Mouse (Mus musculus) limb, embryonic 13.5 days (tissue): ENCODE results near the gene Slc26a8. TPM values are rescaled to one million over a fixed set of nuclear protein-coding genes. Genes with fewer than 3 reads are reported as not detected.

Experiments used
- ATAC-seq: fragments of 200-750 bp; cut with Nextera tagmentation; 2 replicates; pipeline ENCODE4 v1.8.0; 2017; ENCODE audit warnings: low read depth, moderate number of reproducible peaks, moderate TSS enrichment; ENCODE audit not compliant: low FRiP score
- H3K27ac ChIP-seq: fragments of 300-500 bp; sonication (generic); 2 replicates; pipeline ENCODE4 v1.5.1; 2015; ENCODE audit warnings: inconsistent platforms, mild to moderate bottlenecking, moderate library complexity
- H3K27me3 ChIP-seq: fragments of 300-500 bp; sonication (generic); 2 replicates; pipeline ENCODE4 v1.6.1; 2015; ENCODE audit warnings: mild to moderate bottlenecking, inconsistent platforms
- H3K36me3 ChIP-seq: fragments of 300-500 bp; sonication (generic); 2 replicates; pipeline ENCODE4 v1.6.1; 2015; ENCODE audit warnings: inconsistent platforms, mild to moderate bottlenecking, moderate library complexity
- H3K4me1 ChIP-seq: fragments of 300-500 bp; sonication (generic); 2 replicates; pipeline ENCODE4 v1.6.1; 2015; ENCODE audit warnings: inconsistent platforms
- H3K4me2 ChIP-seq: fragments of 300-500 bp; sonication (generic); replicated peaks from 2 replicates; pipeline ENCODE4 v1.6.1; 2015; ENCODE audit warnings: inconsistent platforms, mild to moderate bottlenecking, moderate library complexity
- H3K4me3 ChIP-seq: fragments of 300-500 bp; sonication (generic); 2 replicates; pipeline ENCODE4 v1.5.1; 2015; ENCODE audit warnings: moderate library complexity, mild to moderate bottlenecking, inconsistent platforms
- H3K9ac ChIP-seq: fragments of 300-500 bp; sonication (generic); 2 replicates; pipeline ENCODE4 v1.6.1; 2015; ENCODE audit warnings: mild to moderate bottlenecking, inconsistent platforms
- H3K9me3 ChIP-seq: fragments of 300-500 bp; sonication (generic); 2 replicates; pipeline ENCODE4 v1.6.1; 2016; ENCODE audit warnings: inconsistent platforms
- WGBS: fragments of 180-500 bp; shearing (Covaris S2); methylation state at CpG from one replicate; pipeline ENCODE4 v1.1.7; 2015; 5-methylcytosine and 5-hydroxymethylcytosine counted together
- polyA plus RNA-seq: library from polyadenylated mRNA; unstranded; fragments of >200 nt; fragmentation: Nextera tagmentation; extraction: Ambion mirVana; gene quantifications from 2 replicates; pipeline ENCODE4 v1.2.1, GENCODE M21; 2015

The Slc26a8 gene
- polyA plus RNA-seq, 1 experiment from 2014 or later: 0.98 TPM

DNA sequence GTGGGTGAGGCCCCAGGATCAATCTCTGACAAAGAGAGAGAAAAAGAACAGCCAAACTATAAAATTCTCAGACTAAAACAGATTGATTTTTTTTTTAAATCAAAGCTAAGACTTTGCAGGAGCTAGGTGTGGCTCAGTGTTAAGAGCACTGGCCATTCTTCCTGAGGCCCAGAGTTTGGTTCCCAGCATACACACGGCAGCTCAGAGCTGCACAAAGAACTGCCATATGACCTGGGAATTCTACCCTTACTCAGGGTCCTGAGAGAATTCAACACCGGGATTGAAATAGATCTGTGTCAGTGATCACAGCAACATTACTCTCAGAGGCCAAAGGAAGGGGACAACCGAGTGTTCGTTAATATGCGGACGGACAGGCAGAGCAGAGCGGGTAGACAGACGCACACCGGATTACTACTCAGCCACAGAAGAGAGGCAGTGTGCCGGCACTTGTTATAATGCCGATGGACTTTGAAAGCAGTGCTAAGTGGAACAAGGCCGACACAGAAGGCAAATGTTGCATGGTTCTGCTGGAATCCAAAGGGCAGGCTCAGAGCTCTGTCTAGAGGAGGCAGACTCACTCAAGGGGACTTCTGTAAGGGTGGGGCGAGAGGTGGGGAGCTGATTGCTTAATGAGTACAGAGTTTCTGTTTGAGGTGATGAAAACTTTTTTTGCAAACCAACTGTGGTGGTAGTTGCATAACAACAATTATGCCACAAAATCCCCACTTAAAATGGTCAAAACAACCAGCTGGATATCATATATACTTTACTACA lies 7.5 kb downstream of the Slc26a8 start:
- 81% methylated on average over 13 of the region's 13 CpGs for WGBS
- no peak overlapping the region for H3K9ac ChIP-seq
- no peaks in the 10 kb centered on the region for H3K27me3 ChIP-seq
- no peak overlapping the region for H3K4me3 ChIP-seq
- no peaks in the 10 kb centered on the region for H3K36me3 ChIP-seq
- H3K4me2 ChIP-seq: no peak overlapping the region
- no peaks in the 10 kb centered on the region for H3K4me1 ChIP-seq
- H3K9me3 ChIP-seq: no peaks in the 10 kb centered on the region
- no peak overlapping the region for H3K27ac ChIP-seq
- no peak for ATAC-seq

DNA sequence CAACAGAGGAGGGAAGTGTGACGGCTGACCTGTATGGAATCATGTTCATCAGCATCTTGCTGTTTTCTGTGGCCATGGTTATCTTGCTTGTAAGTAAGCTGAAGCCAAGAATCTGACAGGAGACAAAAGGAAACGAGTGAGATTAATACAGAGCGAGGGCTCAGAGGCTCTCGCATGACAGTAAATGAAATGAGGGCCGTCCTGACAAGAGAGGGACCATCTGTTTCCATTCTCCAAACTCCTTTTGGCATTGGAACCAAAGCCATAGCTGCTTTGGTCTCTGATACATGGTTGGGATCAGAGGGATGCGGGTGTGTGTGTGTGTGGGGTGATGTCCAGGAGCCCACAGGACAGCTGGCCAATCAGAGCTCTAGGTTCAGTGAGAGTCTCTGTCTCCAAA lies 30.5 kb downstream of the Slc26a8 start:
- no peak for ATAC-seq
- no peak overlapping the region for H3K27ac ChIP-seq
- no peak overlapping the region for H3K4me3 ChIP-seq
- H3K36me3 ChIP-seq: no peaks in the 10 kb centered on the region
- no peak overlapping the region for H3K9ac ChIP-seq
- H3K27me3 ChIP-seq: no peaks in the 10 kb centered on the region
- no peaks in the 10 kb centered on the region for H3K9me3 ChIP-seq
- H3K4me2 ChIP-seq: no peak overlapping the region
- WGBS: 75% methylated on average over 6 of the region's 6 CpGs
- H3K4me1 ChIP-seq: 0 out of 2 replicates have a peak, but pooled peaks cover 7% of the 10 kb centered on the region

GRCm38 (mm10) chr17:28657936-28658335 lies 32.1 kb downstream of the Slc26a8 start:
- no peak overlapping the region for H3K4me3 ChIP-seq
- H3K27me3 ChIP-seq: no peaks in the 10 kb centered on the region
- WGBS: 39% methylated on average over 4 of the region's 4 CpGs
- no peaks in the 10 kb centered on the region for H3K9me3 ChIP-seq
- no peak overlapping the region for H3K4me2 ChIP-seq
- H3K9ac ChIP-seq: no peak overlapping the region
- H3K27ac ChIP-seq: no peak overlapping the region
- ATAC-seq: no peak
- H3K4me1 ChIP-seq: 0 out of 2 replicates have a peak, but pooled peaks cover 7% of the 10 kb centered on the region
- H3K36me3 ChIP-seq: no peaks in the 10 kb centered on the region

GRCm38 (mm10) chr17:28650268-28650667 lies 39.8 kb downstream of the Slc26a8 start:
- H3K27ac ChIP-seq: no peak overlapping the region
- H3K4me3 ChIP-seq: no peak overlapping the region
- H3K9ac ChIP-seq: no peak overlapping the region
- H3K4me2 ChIP-seq: no peak overlapping the region
- H3K4me1 ChIP-seq: no peaks in the 10 kb centered on the region
- 81% methylated on average over 3 of the region's 3 CpGs for WGBS
- no peak for ATAC-seq
- H3K36me3 ChIP-seq: no peaks in the 10 kb centered on the region
- no peaks in the 10 kb centered on the region for H3K9me3 ChIP-seq
- no peaks in the 10 kb centered on the region for H3K27me3 ChIP-seq

DNA sequence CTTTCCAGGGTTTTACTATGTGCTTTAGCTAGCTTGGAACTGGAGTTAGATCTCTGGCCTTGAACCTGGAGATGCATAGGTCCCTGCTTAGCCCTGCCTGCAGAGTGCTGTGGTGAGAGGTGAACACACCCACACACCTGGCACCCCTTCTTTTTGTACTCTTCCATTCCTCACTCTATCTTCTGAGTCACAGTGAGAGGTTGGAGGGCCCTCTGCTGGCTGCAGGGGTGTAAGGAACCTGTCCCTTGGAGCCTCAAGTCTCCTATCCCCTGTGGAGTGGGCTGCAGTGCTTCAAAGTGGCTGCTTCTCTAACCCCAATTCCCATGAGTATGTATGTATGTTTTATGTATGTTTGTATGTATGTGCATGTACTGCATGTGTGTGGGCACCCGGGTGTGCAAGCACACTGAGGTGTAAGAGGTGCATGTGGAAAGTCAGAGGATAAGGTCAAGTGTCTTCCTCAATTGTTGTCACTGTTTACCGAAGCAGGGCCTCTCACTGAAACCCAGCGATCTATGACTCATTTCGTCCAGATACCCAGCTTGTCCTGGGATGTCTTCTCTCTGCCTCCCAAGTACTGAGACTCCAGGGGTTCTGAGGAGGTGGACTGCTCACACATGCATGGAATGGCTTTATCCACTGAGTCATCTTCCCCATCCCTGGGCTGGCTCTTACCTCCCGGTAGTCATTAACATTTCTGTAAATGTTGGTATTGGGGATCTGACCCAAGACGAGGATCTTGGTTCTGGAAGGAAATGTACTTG lies 41.2 kb downstream of the Slc26a8 start:
- no peaks in the 10 kb centered on the region for H3K9me3 ChIP-seq
- no peak overlapping the region for H3K4me2 ChIP-seq
- H3K4me3 ChIP-seq: no peak overlapping the region
- no peak overlapping the region for H3K27ac ChIP-seq
- H3K36me3 ChIP-seq: no peaks in the 10 kb centered on the region
- 48% methylated on average over 6 of the region's 6 CpGs for WGBS
- H3K4me1 ChIP-seq: no peaks in the 10 kb centered on the region
- H3K9ac ChIP-seq: no peak overlapping the region; the same call in 1 of the 2 replicates
- ATAC-seq: no peak
- H3K27me3 ChIP-seq: no peaks in the 10 kb centered on the region; the same call in 1 of the 2 replicates

GRCm38 (mm10) chr17:28646221-28646620 lies 43.8 kb downstream of the Slc26a8 start:
- Histone ChIP-seq H3K36me3 (no peaks in the 10 kb centered on the region), H3K9ac (no peak overlapping the region), H3K27ac (no peak overlapping the region), H3K4me2 (no peak overlapping the region), H3K4me3 (no peak overlapping the region), H3K4me1 (peaks cover 15% of the 10 kb centered on the region), H3K27me3 (no peaks in the 10 kb centered on the region; the same call in 1 of the 2 replicates), H3K9me3 (no peaks in the 10 kb centered on the region)
- 61% methylated on average over 3 of the region's 3 CpGs for WGBS
- ATAC-seq: no peak

DNA sequence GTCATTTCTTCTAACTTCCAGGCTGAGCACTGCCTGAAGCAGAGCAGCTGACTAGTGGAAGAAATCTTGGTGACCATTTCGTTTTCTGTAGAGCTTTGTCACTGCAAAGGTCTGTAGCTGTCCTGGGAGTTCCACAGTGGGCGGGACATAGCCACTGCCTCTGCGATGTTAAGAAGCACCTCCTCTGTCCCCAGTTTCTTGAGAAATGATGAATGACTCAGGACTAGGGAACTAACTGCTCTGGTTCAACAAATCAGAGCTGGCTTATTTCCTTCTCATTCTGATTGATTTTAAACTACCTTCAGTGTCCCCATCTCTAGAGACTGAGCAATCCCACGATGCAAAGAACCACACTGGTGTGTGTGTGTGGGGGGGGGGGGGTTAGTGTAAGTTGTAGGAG lies 45.9 kb downstream of the Slc26a8 start:
- ATAC-seq: no peak
- Histone ChIP-seq H3K4me3 (no peak overlapping the region), H3K36me3 (no peaks in the 10 kb centered on the region), H3K27me3 (no peaks in the 10 kb centered on the region; the same call in 1 of the 2 replicates), H3K9me3 (no peaks in the 10 kb centered on the region), H3K4me1 (peaks cover 15% of the 10 kb centered on the region), H3K27ac (no peak overlapping the region), H3K4me2 (no peak overlapping the region), H3K9ac (no peak overlapping the region)
- WGBS: 49% methylated on average over 4 of the region's 4 CpGs

GRCm38 (mm10) chr17:28643697-28644096 lies 46.3 kb downstream of the Slc26a8 start:
- Histone ChIP-seq H3K9me3 (no peaks in the 10 kb centered on the region), H3K27me3 (no peaks in the 10 kb centered on the region; the same call in 1 of the 2 replicates), H3K4me3 (no peak overlapping the region), H3K36me3 (no peaks in the 10 kb centered on the region), H3K9ac (no peak overlapping the region), H3K4me2 (no peak overlapping the region), H3K4me1 (peaks cover 15% of the 10 kb centered on the region), H3K27ac (no peak overlapping the region)
- WGBS: 33% methylated on average over 3 of the region's 3 CpGs
- ATAC-seq: no peak

DNA sequence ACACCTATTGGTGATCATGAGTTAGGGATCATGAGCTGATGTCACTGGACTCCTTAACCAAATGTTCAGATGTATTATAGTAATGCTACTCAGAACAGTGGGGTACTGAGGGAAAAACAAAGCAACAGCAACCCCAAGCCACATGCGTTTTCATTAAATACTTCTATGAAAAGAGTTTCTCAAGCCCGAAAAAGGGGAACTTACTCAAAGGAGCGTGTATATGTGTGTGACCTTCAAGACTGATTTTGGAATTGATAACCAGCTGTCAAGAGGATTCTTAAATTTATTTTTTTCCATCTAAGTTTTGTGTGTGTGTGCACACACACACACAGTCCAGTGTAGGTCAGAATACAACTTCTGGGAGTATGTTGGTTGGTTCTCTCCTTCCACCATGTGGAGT lies 49.9 kb downstream of the Slc26a8 start:
- Histone ChIP-seq H3K9me3 (no peaks in the 10 kb centered on the region), H3K4me3 (no peak overlapping the region), H3K9ac (no peak overlapping the region), H3K4me2 (no peak overlapping the region), H3K4me1 (peaks cover 15% of the 10 kb centered on the region), H3K27me3 (no peaks in the 10 kb centered on the region; the same call in 1 of the 2 replicates), H3K36me3 (no peaks in the 10 kb centered on the region), H3K27ac (no peak overlapping the region)
- ATAC-seq: no peak
- 90% methylated on average over 3 of the region's 3 CpGs for WGBS

- H3K9me3 ChIP-seq: no peaks in the 10 kb centered on the region
- H3K4me3 ChIP-seq: no peak overlapping the region
- no peak overlapping the region for H3K9ac ChIP-seq
- H3K4me1 ChIP-seq: peaks cover 10% of the 10 kb centered on the region
- H3K36me3 ChIP-seq: no peaks in the 10 kb centered on the region
- 88% methylated on average over 7 of the region's 7 CpGs for WGBS
- no peak for ATAC-seq
- no peak overlapping the region for H3K4me2 ChIP-seq
- no peaks in the 10 kb centered on the region for H3K27me3 ChIP-seq
- H3K27ac ChIP-seq: no peak overlapping the region
Observed at GRCm38 (mm10) chr17:28637711-28638690, 52.0 kb downstream of the Slc26a8 start.

- no peak for ATAC-seq
- no peaks in the 10 kb centered on the region for H3K27me3 ChIP-seq
- no peak overlapping the region for H3K27ac ChIP-seq
- no peak overlapping the region for H3K4me3 ChIP-seq
- H3K36me3 ChIP-seq: no peaks in the 10 kb centered on the region
- WGBS: 73% methylated on average over 5 of the region's 5 CpGs
- H3K4me1 ChIP-seq: no peaks in the 10 kb centered on the region
- H3K9ac ChIP-seq: no peak overlapping the region
- no peaks in the 10 kb centered on the region for H3K9me3 ChIP-seq
- no peak overlapping the region for H3K4me2 ChIP-seq
Observed at GRCm38 (mm10) chr17:28635842-28636241, 54.2 kb downstream of the Slc26a8 start.
